Mouse (Mus musculus) myocyte (in vitro differentiated cells): ENCODE data around the gene Slc25a38. TPM values are rescaled to one million over a fixed set of nuclear protein-coding genes. Genes with fewer than 3 reads are reported as not detected.
"Not testable (repeated sequence)": the region's sequence is repeated elsewhere in the genome, so short reads cannot be mapped to it uniquely, and the experiment has no call there.

ENCODE experiments used
- H3K27me3 ChIP-seq: one replicate; pipeline ENCODE4 v1.6.1; 2011; ENCODE audit not compliant: control insufficient read depth, insufficient read depth, insufficient read length
- H3K36me3 ChIP-seq: one replicate; pipeline ENCODE4 v1.6.1; 2011; ENCODE audit not compliant: control insufficient read depth, insufficient read depth
- H3K4me2 ChIP-seq: one replicate; pipeline ENCODE4 v1.6.1; 2011; ENCODE audit warnings: low read depth, control low read depth
- H3K4me3 ChIP-seq: one replicate; pipeline ENCODE4 v1.5.1; 2011; ENCODE audit warnings: mild to moderate bottlenecking, control low read depth, moderate library complexity
- H3K79me2 ChIP-seq: one replicate; pipeline ENCODE4 v1.6.1; 2011; ENCODE audit not compliant: control insufficient read depth, insufficient read depth
- H3ac ChIP-seq: one replicate; pipeline ENCODE4 v1.6.1; 2011; ENCODE audit not compliant: control insufficient read depth, insufficient read length
- CEBPB ChIP-seq: IDR thresholded peaks from 2 replicates; pipeline ENCODE4 v1.6.1; 2011; ENCODE audit warnings: mild to moderate bottlenecking, moderate library complexity; ENCODE audit not compliant: poor library complexity, insufficient read depth, severe bottlenecking
- E2F4 ChIP-seq: IDR thresholded peaks from one replicate; pipeline ENCODE4 v1.6.1; 2011; ENCODE audit warnings: mild to moderate bottlenecking, control low read depth, moderate library complexity; ENCODE audit not compliant: insufficient read depth
- MAX ChIP-seq: IDR thresholded peaks from one replicate; pipeline ENCODE4 v1.6.1; 2011; ENCODE audit warnings: low read depth, mild to moderate bottlenecking, control low read depth
- MYOD1 ChIP-seq, 3 experiments: IDR thresholded peaks; one replicate each; pipeline ENCODE4 v1.6.1; 2011; ENCODE audit warnings: control low read depth in 2 of 3, low read depth in 2 of 3, mild to moderate bottlenecking in 2 of 3, moderate library complexity in 1 of 3; ENCODE audit not compliant: insufficient read length in 2 of 3, control insufficient read depth in 1 of 3
- MYOG ChIP-seq, 3 experiments: IDR thresholded peaks; one replicate each; pipeline ENCODE4 v1.6.1; 2011; ENCODE audit warnings: control low read depth in 2 of 3, low read depth in 2 of 3, mild to moderate bottlenecking in 2 of 3; ENCODE audit not compliant: insufficient read length in 2 of 3, control insufficient read depth in 1 of 3, insufficient read depth in 1 of 3
- POLR2A ChIP-seq: IDR thresholded peaks from one replicate; pipeline ENCODE4 v1.6.1; 2011; ENCODE audit warnings: low read depth, mild to moderate bottlenecking, control low read depth, moderate library complexity; ENCODE audit not compliant: insufficient read length
- POLR2AphosphoS2 ChIP-seq: IDR thresholded peaks from one replicate; pipeline ENCODE4 v1.6.1; 2011; ENCODE audit warnings: low read depth, control low read depth; ENCODE audit not compliant: insufficient read length
- REST ChIP-seq: IDR thresholded peaks from one replicate; pipeline ENCODE4 v1.6.1; 2011; ENCODE audit warnings: mild to moderate bottlenecking, control low read depth, moderate library complexity; ENCODE audit not compliant: insufficient read depth, insufficient read length
- SRF ChIP-seq: IDR thresholded peaks from one replicate; pipeline ENCODE4 v1.6.1; 2011; ENCODE audit warnings: low read depth; ENCODE audit not compliant: control insufficient read depth, insufficient read length
- TCF12 ChIP-seq: IDR thresholded peaks from one replicate; pipeline ENCODE4 v1.6.1; 2011; ENCODE audit warnings: mild to moderate bottlenecking, control low read depth; ENCODE audit not compliant: poor library complexity, insufficient read depth, severe bottlenecking
- TCF3 ChIP-seq: IDR thresholded peaks from one replicate; pipeline ENCODE4 v1.6.1; 2011; ENCODE audit warnings: low read depth, control low read depth; ENCODE audit not compliant: insufficient read length
- USF1 ChIP-seq: IDR thresholded peaks from one replicate; pipeline ENCODE4 v1.6.1; 2011; ENCODE audit warnings: low read depth, mild to moderate bottlenecking, control low read depth, moderate library complexity
- polyA plus RNA-seq: library from polyadenylated mRNA; unstranded; fragments of >200 nt; fragmentation: generic; extraction: Trizol; gene quantifications from one replicate; pipeline ENCODE4 v1.2.1, GENCODE M21; 2012; ENCODE audit warnings: missing spikeins

The Slc25a38 gene
- polyA plus RNA-seq, 1 experiment = 12.9 TPM

- H3K27me3 ChIP-seq = no peaks in the 10 kb centered on the region
- no peak overlapping the region for H3ac ChIP-seq
- no peak overlapping the region for H3K4me2 ChIP-seq
- H3K36me3 ChIP-seq = no peaks in the 10 kb centered on the region
- TF ChIP-seq CEBPB (no peak), TCF3 (no peak), POLR2AphosphoS2 (no peak), SRF (no peak), E2F4 (no peak), MAX (no peak), MYOG (IDR thresholded peaks at IDR 0.05; ENCODE audit: control insufficient read depth in 1 of 3, insufficient read depth in 1 of 3, insufficient read length in 2 of 3, low read depth in 2 of 3) (no peak), TCF12 (no peak)
- no peaks in the 10 kb centered on the region for H3K79me2 ChIP-seq
- H3K4me3 ChIP-seq = no peak overlapping the region
Observed at GRCm38 (mm10) chr9:120101165-120101564, 9.0 kb upstream of the Slc25a38 start.

- not testable (repeated sequence) for H3K36me3 ChIP-seq, H3ac ChIP-seq, H3K79me2 ChIP-seq, H3K27me3 ChIP-seq, H3K4me2 ChIP-seq, H3K4me3 ChIP-seq
Observed at GRCm38 (mm10) chr9:120108953-120109352, 1.2 kb upstream of the Slc25a38 start.

- Histone ChIP-seq H3K4me3 (peak overlapping the region; percentile 56), H3K4me2 (peak overlapping the region; percentile 98), H3K27me3 (no peaks in the 10 kb centered on the region), H3K79me2 (peaks cover 7% of the 10 kb centered on the region), H3K36me3 (no peaks in the 10 kb centered on the region), H3ac (no peak overlapping the region)
- TF ChIP-seq POLR2A = no peak
- no peak for TF ChIP-seq MYOD1 (IDR thresholded peaks at IDR 0.05; ENCODE audit: control insufficient read depth in 1 of 3, insufficient read length in 2 of 3, low read depth in 2 of 3)
- no peak for TF ChIP-seq TCF12
- TF ChIP-seq TCF3 = no peak
- no peak for TF ChIP-seq E2F4
- no peak for TF ChIP-seq MAX
- no peak for TF ChIP-seq MYOG (IDR thresholded peaks at IDR 0.05; ENCODE audit: control insufficient read depth in 1 of 3, insufficient read depth in 1 of 3, insufficient read length in 2 of 3, low read depth in 2 of 3)
- TF ChIP-seq POLR2AphosphoS2 = no peak
- no peak for TF ChIP-seq USF1
- no peak for TF ChIP-seq REST
- TF ChIP-seq SRF = no peak
- no peak for TF ChIP-seq CEBPB
Observed at GRCm38 (mm10) chr9:120111156-120111945, 1.2 kb downstream of the Slc25a38 start.

GRCm38 (mm10) chr9:120112472-120112871 is 2.3 kb downstream of the Slc25a38 start:
- H3ac ChIP-seq = no peak overlapping the region
- H3K79me2 ChIP-seq = peaks cover 7% of the 10 kb centered on the region
- TF ChIP-seq POLR2A (no peak), TCF12 (no peak), MYOD1 (IDR thresholded peaks at IDR 0.05; ENCODE audit: control insufficient read depth in 1 of 3, insufficient read length in 2 of 3, low read depth in 2 of 3) (no peak), CEBPB (no peak), MYOG (IDR thresholded peaks at IDR 0.05; ENCODE audit: control insufficient read depth in 1 of 3, insufficient read depth in 1 of 3, insufficient read length in 2 of 3, low read depth in 2 of 3) (no peak), E2F4 (no peak)
- H3K27me3 ChIP-seq = no peaks in the 10 kb centered on the region
- no peaks in the 10 kb centered on the region for H3K36me3 ChIP-seq
- no peak overlapping the region for H3K4me3 ChIP-seq
- no peak overlapping the region for H3K4me2 ChIP-seq

- TF ChIP-seq MYOG (IDR thresholded peaks at IDR 0.05; ENCODE audit: control insufficient read depth in 1 of 3, insufficient read depth in 1 of 3, insufficient read length in 2 of 3, low read depth in 2 of 3) (no peak), SRF (no peak), MAX (no peak), E2F4 (no peak), MYOD1 (IDR thresholded peaks at IDR 0.05; ENCODE audit: control insufficient read depth in 1 of 3, insufficient read length in 2 of 3, low read depth in 2 of 3) (no peak), CEBPB (no peak), POLR2A (no peak), TCF12 (no peak), POLR2AphosphoS2 (no peak), USF1 (no peak)
- Histone ChIP-seq H3K4me2 (no peak overlapping the region), H3K36me3 (no peaks in the 10 kb centered on the region), H3K79me2 (peaks cover 7% of the 10 kb centered on the region), H3K4me3 (no peak overlapping the region), H3ac (no peak overlapping the region), H3K27me3 (no peaks in the 10 kb centered on the region)
Observed at GRCm38 (mm10) chr9:120113456-120113855, 3.3 kb downstream of the Slc25a38 start.
